Mouse (Mus musculus) heart, embryonic 12.5 days (tissue): Measurements from ENCODE around the gene Gcc2. TPM values are rescaled to one million over a fixed set of nuclear protein-coding genes. Genes with fewer than 3 reads are reported as not detected.
A peak's percentile ranks its signal among the peaks of the same experiment; 100 is the strongest.

Experiments
- ATAC-seq: fragments of 200-750 bp; cut with Nextera tagmentation; 2 replicates; pipeline ENCODE4 v1.8.0; 2017; ENCODE audit warnings: moderate TSS enrichment, moderate library complexity; ENCODE audit not compliant: insufficient number of reproducible peaks, low FRiP score
- H3K27ac ChIP-seq: fragments of 300-500 bp; sonication (generic); 2 replicates; pipeline ENCODE4 v1.5.1; 2016; ENCODE audit warnings: mild to moderate bottlenecking, moderate library complexity; ENCODE audit not compliant: poor library complexity, severe bottlenecking
- H3K27me3 ChIP-seq: fragments of 300-500 bp; sonication (generic); replicated peaks from 2 replicates; pipeline ENCODE4 v1.6.1; 2016; ENCODE audit warnings: mild to moderate bottlenecking, moderate library complexity
- H3K36me3 ChIP-seq: fragments of 300-500 bp; sonication (generic); 2 replicates; pipeline ENCODE4 v1.6.1; 2016; ENCODE audit warnings: mild to moderate bottlenecking, moderate library complexity
- H3K4me1 ChIP-seq: fragments of 300-500 bp; sonication (generic); replicated peaks from 2 replicates; pipeline ENCODE4 v1.6.1; 2016; ENCODE audit warnings: mild to moderate bottlenecking
- H3K4me2 ChIP-seq: fragments of 300-500 bp; sonication (generic); 2 replicates; pipeline ENCODE4 v1.6.1; 2016; ENCODE audit warnings: mild to moderate bottlenecking, moderate library complexity
- H3K4me3 ChIP-seq: fragments of 300-500 bp; sonication (generic); 2 replicates; pipeline ENCODE4 v1.5.1; 2016; ENCODE audit warnings: mild to moderate bottlenecking
- H3K9ac ChIP-seq: fragments of 300-500 bp; sonication (generic); 2 replicates; pipeline ENCODE4 v1.6.1; 2016; ENCODE audit warnings: mild to moderate bottlenecking, moderate library complexity
- H3K9me3 ChIP-seq: fragments of 300-500 bp; sonication (generic); replicated peaks from 2 replicates; pipeline ENCODE4 v1.6.1; 2016; ENCODE audit warnings: mild to moderate bottlenecking, moderate library complexity
- WGBS: fragments of 180-500 bp; shearing (Covaris S2); methylation state at CpG from one replicate; pipeline ENCODE4 v1.1.7; 2016; 5-methylcytosine and 5-hydroxymethylcytosine counted together
- polyA plus RNA-seq: library from polyadenylated mRNA; unstranded; fragments of >200 nt; fragmentation: Nextera tagmentation; extraction: Ambion mirVana; gene quantifications from 2 replicates; pipeline ENCODE4 v1.2.1, GENCODE M21; 2016

Gcc2 gene
- polyA plus RNA-seq, 1 experiment from 2014 or later, result 47.5 TPM

GRCm38 (mm10) chr10:58351670-58352069 is 96.4 kb downstream of the Gcc2 start:
- no peak overlapping the region for H3K4me2 ChIP-seq
- no peak overlapping the region for H3K4me3 ChIP-seq
- WGBS, result 52% methylated on average over 2 of the region's 2 CpGs
- H3K27me3 ChIP-seq, result no peaks in the 10 kb centered on the region
- H3K4me1 ChIP-seq, result peaks cover 45% of the 10 kb centered on the region
- 0 out of 2 replicates have a peak, but pooled peaks cover 5% of the 10 kb centered on the region for H3K36me3 ChIP-seq
- 0 out of 2 replicates have a peak overlapping the region, but pooled peaks have one; percentile 3 for H3K27ac ChIP-seq
- no peaks in the 10 kb centered on the region for H3K9me3 ChIP-seq
- no peak for ATAC-seq
- H3K9ac ChIP-seq, result no peak overlapping the region

- H3K27me3 ChIP-seq, result no peaks in the 10 kb centered on the region
- no peak for ATAC-seq
- peaks cover 38% of the 10 kb centered on the region for H3K4me1 ChIP-seq
- H3K9me3 ChIP-seq, result no peaks in the 10 kb centered on the region
- no peak overlapping the region for H3K4me3 ChIP-seq
- no peak overlapping the region for H3K4me2 ChIP-seq
- H3K9ac ChIP-seq, result no peak overlapping the region
- no peak overlapping the region for H3K27ac ChIP-seq
- H3K36me3 ChIP-seq, result peaks cover 5% of the 10 kb centered on the region; the same call in 1 of the 2 replicates
- 84% methylated on average over 3 of the region's 3 CpGs for WGBS
Measured at GRCm38 (mm10) chr10:58352364-58352763, 97.1 kb downstream of the Gcc2 start.

- H3K4me2 ChIP-seq, result peak overlapping the region; percentile 41
- H3K9ac ChIP-seq, result no peak overlapping the region
- no peaks in the 10 kb centered on the region for H3K9me3 ChIP-seq
- no peaks in the 10 kb centered on the region for H3K27me3 ChIP-seq
- peaks cover 5% of the 10 kb centered on the region; the same call in 1 of the 2 replicates for H3K36me3 ChIP-seq
- H3K27ac ChIP-seq, result peak overlapping the region; percentile 96
- peak; percentile 86 for ATAC-seq
- peaks cover 37% of the 10 kb centered on the region for H3K4me1 ChIP-seq
- under 1% methylated on average over 3 of the region's 3 CpGs for WGBS
- no peak overlapping the region for H3K4me3 ChIP-seq
Measured at GRCm38 (mm10) chr10:58354561-58354960, 99.3 kb downstream of the Gcc2 start.

Other genes with a start within 250 kb of the Gcc2 start
- not detected in 2 replicates for gene AW822073, start 30.6 kb upstream of the Gcc2 start, polyA plus RNA-seq
- not detected in 2 replicates for gene Duxf3, start 22.8 kb upstream of the Gcc2 start, polyA plus RNA-seq
- gene Gm4981, start 18.8 kb upstream of the Gcc2 start, polyA plus RNA-seq, result not detected in 2 replicates
- 160 and 161 TPM in 2 replicates for gene Lims1, start 68.0 kb downstream of the Gcc2 start, polyA plus RNA-seq
- 25.6 and 25.8 TPM in 2 replicates for gene Ranbp2, start 191.4 kb downstream of the Gcc2 start, polyA plus RNA-seq
- gene Ccdc138, start 242.5 kb downstream of the Gcc2 start, polyA plus RNA-seq, result 6.7 and 7.2 TPM in 2 replicates